Mouse (Mus musculus): Measurements from ENCODE around the gene Ccdc89.

Gene Ccdc89

GRCm38 (mm10) chr7:90426020-90427001, at the start of gene Ccdc89:
Gene Ccdc89 (plus strand): TSS chr7:90426577.
- DNase-seq (ENCODE audit: low read depth, low spot score): no peak

- DNase-seq (ENCODE audit: low read depth, low spot score): no peak
These were observed 42.0 kb upstream of the Ccdc89 start for GRCm38 (mm10) chr7:90384411-90384810.

- DNase-seq (ENCODE audit: low read depth, low spot score): no peak
These were observed 39.4 kb upstream of the Ccdc89 start for GRCm38 (mm10) chr7:90386885-90387459.

- DNase-seq (ENCODE audit: low read depth, low spot score): no peak
These were observed 36.6 kb upstream of the Ccdc89 start for GRCm38 (mm10) chr7:90389765-90390164.

GRCm38 (mm10) chr7:90395073-90395472, 31.3 kb upstream of the Ccdc89 start:
- no peak for DNase-seq (ENCODE audit: low read depth, low spot score)

GRCm38 (mm10) chr7:90395928-90396327, 30.4 kb upstream of the Ccdc89 start:
- DNase-seq (ENCODE audit: low read depth, low spot score): no peak

- peak; percentile 66 for DNase-seq (ENCODE audit: low read depth, low spot score)
These were observed 16.4 kb upstream of the Ccdc89 start for GRCm38 (mm10) chr7:90409934-90410333.

GRCm38 (mm10) chr7:90427006-90427405, 629 bp downstream of the Ccdc89 start:
- DNase-seq (ENCODE audit: low read depth, low spot score): no peak

GRCm38 (mm10) chr7:90432221-90432620, 5.8 kb downstream of the Ccdc89 start:
- DNase-seq (ENCODE audit: low read depth, low spot score): no peak

- no peak for DNase-seq (ENCODE audit: low read depth, low spot score)
These were observed 13.7 kb downstream of the Ccdc89 start for GRCm38 (mm10) chr7:90440044-90440443.

GRCm38 (mm10) chr7:90442070-90442469, 15.7 kb downstream of the Ccdc89 start:
- no peak for DNase-seq (ENCODE audit: low read depth, low spot score)

- peak; percentile 97 for DNase-seq (ENCODE audit: low read depth, low spot score)
These were observed 16.2 kb downstream of the Ccdc89 start, which contains the start of gene Crebzf for GRCm38 (mm10) chr7:90442518-90443080. Gene Crebzf (plus strand): TSS chr7:90442729.

- peak; percentile 80 for DNase-seq (ENCODE audit: low read depth, low spot score)
These were observed 17.0 kb downstream of the Ccdc89 start for GRCm38 (mm10) chr7:90443101-90444091.

GRCm38 (mm10) chr7:90444206-90444605, 17.8 kb downstream of the Ccdc89 start:
- peak; percentile 46 for DNase-seq (ENCODE audit: low read depth, low spot score)

GRCm38 (mm10) chr7:90456149-90456844, 29.9 kb downstream of the Ccdc89 start:
- peak; percentile 60 for DNase-seq (ENCODE audit: low read depth, low spot score)

GRCm38 (mm10) chr7:90456845-90457468, 30.6 kb downstream of the Ccdc89 start, which contains the start of gene Tmem126a:
Gene Tmem126a (minus strand): TSS chr7:90457229.
- DNase-seq (ENCODE audit: low read depth, low spot score): peak; percentile 91

GRCm38 (mm10) chr7:90457517-90457916, 31.1 kb downstream of the Ccdc89 start:
- no peak for DNase-seq (ENCODE audit: low read depth, low spot score)

- DNase-seq (ENCODE audit: low read depth, low spot score): no peak
These were observed 34.0 kb downstream of the Ccdc89 start for GRCm38 (mm10) chr7:90460330-90460729.

GRCm38 (mm10) chr7:90460930-90461329, 34.6 kb downstream of the Ccdc89 start:
- DNase-seq (ENCODE audit: low read depth, low spot score): no peak

- DNase-seq (ENCODE audit: low read depth, low spot score): no peak
These were observed 35.1 kb downstream of the Ccdc89 start for GRCm38 (mm10) chr7:90461441-90461840.
